In the genomic region with DNA sequence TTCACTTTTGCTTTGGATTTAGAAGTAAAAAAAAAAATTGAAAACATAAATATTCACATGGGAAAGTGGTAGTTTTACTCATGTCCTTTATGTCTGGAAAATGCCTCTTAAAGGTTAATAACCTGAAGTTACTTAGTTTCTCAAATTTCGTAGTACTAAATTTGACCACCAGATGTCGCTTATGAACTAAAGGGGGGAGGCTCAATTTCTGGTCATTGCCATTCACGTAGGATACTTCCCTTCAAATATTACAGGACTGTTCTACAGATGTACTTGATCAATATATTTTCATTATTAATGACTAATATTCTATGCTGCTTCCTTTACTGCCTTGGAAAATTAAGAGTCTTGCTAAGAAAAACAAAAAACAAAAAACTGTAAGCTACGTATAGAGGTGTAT, we compare ENCODE assay signal across 11 mouse cellular contexts.
DNase-seq lines count a peak whose midpoint lies in the region; ATAC-seq and TF ChIP-seq lines count a peak whose summit lies in the region.
"Had no signal": no experiment of that assay in that cellular context is flagged by ENCODE, and none has a peak within 500 bp of the region (broad histone marks: within the 10 kb centered on the region; RNA-seq: fewer than 3 reads in every experiment).

No protein-coding gene starts in this region.

- H3K9me3 ChIP-seq in kidney, embryonic 14.5 days (ENCODE audit: control insufficient read depth, low read length) = no peaks in the 10 kb centered on the region
- no peaks in the 10 kb centered on the region for H3K9me3 ChIP-seq in G1E (replicated peaks)
- H3K9me3 ChIP-seq: heart, embryonic 15.5 days had no signal

- no peak overlapping the region for H3K4me3 ChIP-seq in kidney, embryonic 14.5 days (ENCODE audit: low read length)
- H3K4me3 ChIP-seq in G1E (ENCODE audit: low read depth, low read length) = no peak overlapping the region
- H3K4me3 ChIP-seq: heart, embryonic 15.5 days had no signal

- TF ChIP-seq CTCF in G1E (IDR thresholded peaks at IDR 0.05; ENCODE audit: low read depth, low read length) = peak; percentile 29; the same call in 1 of the 2 replicates

- DNase-seq in kidney, adult 9 months = peak; percentile 38
- DNase-seq in CD4-positive helper T cell, adult 2 months (ENCODE audit: low read depth, low spot score) = peak; percentile 28
- peak; percentile 53 for DNase-seq in G1E (ENCODE audit: low spot score)
- DNase-seq in fibroblast of lung, adult 2 months (ENCODE audit: low read depth) = peak; percentile 29
- no peak for DNase-seq in right cerebral cortex, postnatal 25 days
- DNase-seq in urinary bladder, postnatal 14 days (ENCODE audit: low spot score) = no peak
- DNase-seq: adrenal gland, postnatal 14 days; layer of hippocampus, adult 9-11 months; thymus, postnatal 25 days had no signal

- H3K27me3 ChIP-seq in kidney, embryonic 14.5 days (ENCODE audit: control insufficient read depth, insufficient read depth, low read length) = no peaks in the 10 kb centered on the region
- peaks cover 3% of the 10 kb centered on the region; the same call in 1 of the 2 replicates for H3K27me3 ChIP-seq in G1E (ENCODE audit: insufficient read depth, low read length)
- H3K27me3 ChIP-seq: heart, embryonic 15.5 days had no signal

- H3K36me3 ChIP-seq in kidney, embryonic 14.5 days (ENCODE audit: control insufficient read depth, insufficient read depth, low read length) = peaks cover 28% of the 10 kb centered on the region
- no peaks in the 10 kb centered on the region for H3K36me3 ChIP-seq in G1E (replicated peaks)

- no peak overlapping the region for H3K27ac ChIP-seq in kidney, embryonic 14.5 days (ENCODE audit: low read depth, low read length)
- H3K27ac ChIP-seq: heart, embryonic 15.5 days had no signal

- H3K9ac ChIP-seq in kidney, embryonic 14.5 days (ENCODE audit: low read depth, low read length) = no peak overlapping the region
- H3K9ac ChIP-seq: heart, embryonic 15.5 days had no signal

- no peaks in the 10 kb centered on the region for H3K4me1 ChIP-seq in kidney, embryonic 14.5 days (ENCODE audit: control insufficient read depth, insufficient read depth, low read length)
- H3K4me1 ChIP-seq in G1E (ENCODE audit: insufficient read depth, low read depth, low read length) = no peaks in the 10 kb centered on the region
- H3K4me1 ChIP-seq: heart, embryonic 15.5 days had no signal

- WGBS in kidney, embryonic 14.5 days = 41% methylated on average over 4 of the region's 4 CpGs

- no peak for ATAC-seq in kidney, embryonic 14.5 days (ENCODE audit: low FRiP score, low TSS enrichment)
- no peak for ATAC-seq in G1E (ENCODE audit: extremely low read depth, insufficient number of reproducible peaks, low FRiP score, poor library complexity, severe bottlenecking)

- H3K4me2 ChIP-seq in kidney, embryonic 14.5 days (replicated peaks; ENCODE audit: low read depth, low read length) = no peak overlapping the region
- H3K4me2 ChIP-seq: heart, embryonic 15.5 days had no signal

Comparison
In these comparisons a context has a peak if more than half of its experiments do, and no peak if none do; other contexts are left out.
1. DNase-seq: peak in kidney, adult 9 months (single experiment), CD4-positive helper T cell, adult 2 months (single experiment), G1E (single experiment) and fibroblast of lung, adult 2 months (single experiment); none in right cerebral cortex, postnatal 25 days (single experiment) and urinary bladder, postnatal 14 days (single experiment).